ENCODE assay signal across 9 mouse cellular contexts in the genomic region with DNA sequence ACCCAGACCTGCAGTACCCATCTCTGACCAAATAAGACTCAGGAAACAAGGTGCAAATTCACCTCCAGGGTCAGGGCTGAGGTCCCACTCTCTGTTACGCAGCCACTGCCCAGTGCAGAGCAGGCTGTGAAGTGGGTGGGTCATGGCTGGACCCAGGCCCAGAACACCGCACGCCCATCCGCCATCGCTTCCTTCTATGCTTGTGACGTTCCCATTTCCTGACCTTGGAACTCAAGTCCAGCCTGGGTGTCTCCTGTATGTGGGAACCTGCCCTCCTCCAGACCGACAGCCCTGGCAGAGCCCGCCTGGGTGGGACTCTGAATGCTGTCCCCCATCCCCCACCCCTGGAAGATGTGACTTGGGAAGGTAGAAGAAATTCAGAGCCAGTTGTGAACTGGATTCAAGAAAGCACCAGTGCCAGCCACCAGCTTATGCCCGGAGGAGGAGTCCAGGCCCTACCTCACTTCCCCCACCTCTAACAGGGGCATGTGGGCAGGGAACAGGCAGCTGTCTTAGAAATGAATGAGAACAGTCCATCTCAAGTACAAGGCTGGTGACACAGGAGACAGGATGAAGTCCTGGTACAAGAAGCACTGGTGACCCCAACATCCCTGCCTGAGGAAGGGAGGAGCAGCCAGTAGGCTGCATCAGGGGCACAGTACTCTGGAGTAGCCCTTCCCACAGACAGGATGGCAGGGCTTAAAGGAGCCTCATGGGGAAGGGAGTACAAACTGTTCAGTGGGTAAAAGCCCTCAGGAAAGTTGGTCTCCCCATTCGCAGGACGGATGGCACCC. TPM values are rescaled to one million over a fixed set of nuclear protein-coding genes. Genes with fewer than 3 reads are reported as not detected.
DNase-seq lines count a peak whose midpoint lies in the region; ATAC-seq and TF ChIP-seq lines count a peak whose summit lies in the region.
"Had no signal": no experiment of that assay in that cellular context is flagged by ENCODE, and none has a peak within 500 bp of the region (broad histone marks: within the 10 kb centered on the region; RNA-seq: fewer than 3 reads in every experiment).

No protein-coding gene starts in this region.

- peaks cover 3% of the 10 kb centered on the region; the same call in 1 of the 2 replicates for H3K4me1 ChIP-seq in brown adipose tissue, adult 24 weeks (ENCODE audit: control insufficient read depth, insufficient read depth, insufficient read length, low read length)
- H3K4me1 ChIP-seq in forebrain, postnatal 0 days (ENCODE audit: insufficient read depth), result peaks cover 11% of the 10 kb centered on the region
- peaks cover 13% of the 10 kb centered on the region for H3K4me1 ChIP-seq in hindbrain, postnatal 0 days (ENCODE audit: insufficient read depth, low read length)

- H3K27ac ChIP-seq in brown adipose tissue, adult 24 weeks (replicated peaks; ENCODE audit: low read depth, low read length), result peak overlapping the region; percentile 90
- H3K27ac ChIP-seq in forebrain, postnatal 0 days (ENCODE audit: low read depth, low read length), result 0 out of 2 replicates have a peak overlapping the region, but pooled peaks have one; percentile 15
- peak overlapping the region; percentile 62 for H3K27ac ChIP-seq in hindbrain, postnatal 0 days
- H3K27ac ChIP-seq: embryonic facial prominence, embryonic 13.5 days had no signal

- H3K36me3 ChIP-seq in forebrain, postnatal 0 days (ENCODE audit: insufficient read depth), result no peaks in the 10 kb centered on the region
- H3K36me3 ChIP-seq in hindbrain, postnatal 0 days (ENCODE audit: insufficient read depth, low read length), result no peaks in the 10 kb centered on the region
- H3K36me3 ChIP-seq: embryonic facial prominence, embryonic 13.5 days had no signal

- no peaks in the 10 kb centered on the region for H3K9me3 ChIP-seq in forebrain, postnatal 0 days (ENCODE audit: low read length)
- H3K9me3 ChIP-seq in hindbrain, postnatal 0 days (ENCODE audit: low read length), result no peaks in the 10 kb centered on the region
- H3K9me3 ChIP-seq: embryonic facial prominence, embryonic 13.5 days had no signal

- H3K27me3 ChIP-seq in forebrain, postnatal 0 days (ENCODE audit: insufficient read depth, low read length), result no peaks in the 10 kb centered on the region
- peaks cover 9% of the 10 kb centered on the region for H3K27me3 ChIP-seq in hindbrain, postnatal 0 days (ENCODE audit: insufficient read depth, low read length)

- H3K4me3 ChIP-seq in brown adipose tissue, adult 24 weeks (ENCODE audit: insufficient read depth, low read depth, low read length), result peak overlapping the region; percentile 27
- no peak overlapping the region for H3K4me3 ChIP-seq in forebrain, postnatal 0 days (ENCODE audit: low read depth, low read length)
- H3K4me3 ChIP-seq in hindbrain, postnatal 0 days (ENCODE audit: low read length), result no peak overlapping the region
- H3K4me3 ChIP-seq: embryonic facial prominence, embryonic 13.5 days had no signal

- ATAC-seq in forebrain, postnatal 0 days, result peak; percentile 15; the same call in 1 of the 2 replicates
- peak; percentile 16; the same call in 1 of the 2 replicates for ATAC-seq in hindbrain, postnatal 0 days
- no peak for ATAC-seq in erythroblast, adult 5-6 weeks (replicated peaks; ENCODE audit: low FRiP score, poor library complexity, severe bottlenecking)

- H3K9ac ChIP-seq in forebrain, postnatal 0 days, result no peak overlapping the region
- no peak overlapping the region for H3K9ac ChIP-seq in hindbrain, postnatal 0 days (replicated peaks; ENCODE audit: low read length)

- no peak for TF ChIP-seq CTCF in forebrain, postnatal 0 days (IDR thresholded peaks at IDR 0.05; ENCODE audit: low read depth)
- no peak for TF ChIP-seq CTCF in hindbrain, postnatal 0 days (IDR thresholded peaks at IDR 0.05; ENCODE audit: low read depth)

- 39% methylated on average over 11 of the region's 11 CpGs for WGBS in forebrain, postnatal 0 days
- WGBS in hindbrain, postnatal 0 days, result 42% methylated on average over 11 of the region's 11 CpGs

- no peak for DNase-seq in forebrain, postnatal 0 days
- peak; percentile 27 for DNase-seq in hindbrain, postnatal 0 days (ENCODE audit: low spot score)
- DNase-seq in lung, postnatal 10 days, result peak; percentile 84
- no peak for DNase-seq in spleen, postnatal 10 days (ENCODE audit: low spot score in 2 of 2)
- DNase-seq in retina, postnatal 1 day, result no peak
- no peak for DNase-seq in frontal cortex, postnatal 10 days (ENCODE audit: low spot score in 2 of 2)

- H3K4me2 ChIP-seq in forebrain, postnatal 0 days (ENCODE audit: low read depth), result no peak overlapping the region
- 0 out of 2 replicates have a peak overlapping the region, but pooled peaks have one; percentile 20 for H3K4me2 ChIP-seq in hindbrain, postnatal 0 days (ENCODE audit: low read depth, low read length)
- H3K4me2 ChIP-seq: embryonic facial prominence, embryonic 13.5 days had no signal

RNA-seq across cellular contexts. Expression of a gene that starts 31.4 kb away (rescaled TPM):
- 1.0 and 3.5 TPM in 2 replicates for polyA plus RNA-seq in brown adipose tissue, adult 24 weeks (2012; ENCODE audit: insufficient read depth, insufficient read length, missing spikeins)
- 52.2 and 56.6 TPM in 2 replicates for total RNA-seq in forebrain, postnatal 0 days (2014; rRNA removed)
- 11.7 and 22.2 TPM in 2 replicates for polyA plus RNA-seq in forebrain, postnatal 0 days (2015; fragmentation: Nextera tagmentation; extraction: Ambion mirVana)
- 147 and 148 TPM in 2 replicates for total RNA-seq in hindbrain, postnatal 0 days (2014; rRNA removed)
- 43.5 and 52.1 TPM in 2 replicates for polyA plus RNA-seq in hindbrain, postnatal 0 days (2015; fragmentation: Nextera tagmentation; extraction: Ambion mirVana)
- not detected in 2 replicates for total RNA-seq in erythroblast, adult 5-6 weeks (2015; ENCODE audit: low replicate concordance)
- not detected in 2 replicates for total RNA-seq in erythroblast, adult 5-6 weeks (2017; ENCODE audit: low replicate concordance)

RNA-seq across cellular contexts. Expression of a gene that starts 31.8 kb away (rescaled TPM):
- 16.3 and 19.4 TPM in 2 replicates for polyA plus RNA-seq in brown adipose tissue, adult 24 weeks (2012; ENCODE audit: insufficient read depth, insufficient read length, missing spikeins)
- 20.6 and 23.9 TPM in 2 replicates for total RNA-seq in forebrain, postnatal 0 days (2014; rRNA removed)
- 15.5 and 20.9 TPM in 2 replicates for polyA plus RNA-seq in forebrain, postnatal 0 days (2015; fragmentation: Nextera tagmentation; extraction: Ambion mirVana)
- 36.9 and 39.3 TPM in 2 replicates for total RNA-seq in hindbrain, postnatal 0 days (2014; rRNA removed)
- polyA plus RNA-seq in hindbrain, postnatal 0 days (2015; fragmentation: Nextera tagmentation; extraction: Ambion mirVana), result 22.0 and 23.6 TPM in 2 replicates
- total RNA-seq in erythroblast, adult 5-6 weeks (2015; ENCODE audit: low replicate concordance), result 10.0 and 12.3 TPM in 2 replicates
- 10.1 and 14.2 TPM in 2 replicates for total RNA-seq in erythroblast, adult 5-6 weeks (2017; ENCODE audit: low replicate concordance)

RNA-seq across cellular contexts. Expression of a gene that starts 32.1 kb away (rescaled TPM):
- 3.3 and 3.5 TPM in 2 replicates for polyA plus RNA-seq in brown adipose tissue, adult 24 weeks (2012; ENCODE audit: insufficient read depth, insufficient read length, missing spikeins)
- total RNA-seq in forebrain, postnatal 0 days (2014; rRNA removed), result 12.0 and 20.1 TPM in 2 replicates
- 24.9 and 25.5 TPM in 2 replicates for polyA plus RNA-seq in forebrain, postnatal 0 days (2015; fragmentation: Nextera tagmentation; extraction: Ambion mirVana)
- total RNA-seq in hindbrain, postnatal 0 days (2014; rRNA removed), result 19.2 and 30.0 TPM in 2 replicates
- 39.0 and 49.1 TPM in 2 replicates for polyA plus RNA-seq in hindbrain, postnatal 0 days (2015; fragmentation: Nextera tagmentation; extraction: Ambion mirVana)
- total RNA-seq in erythroblast, adult 5-6 weeks (2015; ENCODE audit: low replicate concordance), result 58.2 and 84.0 TPM in 2 replicates
- total RNA-seq in erythroblast, adult 5-6 weeks (2017; ENCODE audit: low replicate concordance), result 72.4 and 139 TPM in 2 replicates

RNA-seq across cellular contexts. Expression of a gene that starts 37.7 kb away (rescaled TPM):
- 30.5 and 58.5 TPM in 2 replicates for polyA plus RNA-seq in brown adipose tissue, adult 24 weeks (2012; ENCODE audit: insufficient read depth, insufficient read length, missing spikeins)
- total RNA-seq in forebrain, postnatal 0 days (2014; rRNA removed), result 88.7 and 89.8 TPM in 2 replicates
- 86.4 and 94.4 TPM in 2 replicates for polyA plus RNA-seq in forebrain, postnatal 0 days (2015; fragmentation: Nextera tagmentation; extraction: Ambion mirVana)
- total RNA-seq in hindbrain, postnatal 0 days (2014; rRNA removed), result 66.0 and 67.4 TPM in 2 replicates
- 128 and 132 TPM in 2 replicates for polyA plus RNA-seq in hindbrain, postnatal 0 days (2015; fragmentation: Nextera tagmentation; extraction: Ambion mirVana)
- 123 and 133 TPM in 2 replicates for total RNA-seq in erythroblast, adult 5-6 weeks (2015; ENCODE audit: low replicate concordance)
- total RNA-seq in erythroblast, adult 5-6 weeks (2017; ENCODE audit: low replicate concordance), result 192 and 271 TPM in 2 replicates

Comparison
In these comparisons a context has a peak if more than half of its experiments do, and no peak if none do; other contexts are left out.
1. H3K27ac ChIP-seq: peak in every context shown above with its lines; median percentile 90 in brown adipose tissue, adult 24 weeks; 62 in hindbrain, postnatal 0 days; 15 in forebrain, postnatal 0 days.
2. DNase-seq: peak in hindbrain, postnatal 0 days (single experiment) and lung, postnatal 10 days (single experiment); none in forebrain, postnatal 0 days (single experiment), spleen, postnatal 10 days (0 of 2), retina, postnatal 1 day (single experiment) and frontal cortex, postnatal 10 days (0 of 2).
3. RNA of a gene that starts 31.4 kb away (total RNA-seq): 147 to 148 TPM in hindbrain, postnatal 0 days and 52.2 to 56.6 TPM in forebrain, postnatal 0 days; not detected in erythroblast, adult 5-6 weeks; every median in the first group is over 10 times any median in the second.